Mouse (Mus musculus) kidney, embryonic 14.5 days (tissue): ENCODE measurements around the gene 2810004N23Rik. TPM values are rescaled to one million over a fixed set of nuclear protein-coding genes. Genes with fewer than 3 reads are reported as not detected.

Source experiments
- ATAC-seq: fragments of 200-750 bp; cut with Nextera tagmentation; 2 replicates; pipeline ENCODE4 v1.8.0; 2017; ENCODE audit warnings: moderate number of reproducible peaks, mild to moderate bottlenecking, moderate TSS enrichment, moderate library complexity; ENCODE audit not compliant: low FRiP score, low TSS enrichment
- H3K27ac ChIP-seq: fragments of 300-500 bp; sonication (generic); 2 replicates; pipeline ENCODE4 v1.5.1; 2014; ENCODE audit warnings: low read depth, mild to moderate bottlenecking, low read length, moderate library complexity, mixed read lengths
- H3K27me3 ChIP-seq: fragments of 300-500 bp; sonication (generic); 2 replicates; pipeline ENCODE4 v1.6.1; 2014; ENCODE audit warnings: mild to moderate bottlenecking, low read length; ENCODE audit not compliant: control insufficient read depth, insufficient read depth
- H3K36me3 ChIP-seq: fragments of 300-500 bp; sonication (generic); 2 replicates; pipeline ENCODE4 v1.6.1; 2014; ENCODE audit warnings: low read length, mixed read lengths; ENCODE audit not compliant: control insufficient read depth, insufficient read depth
- H3K4me1 ChIP-seq: fragments of 300-500 bp; sonication (generic); 2 replicates; pipeline ENCODE4 v1.6.1; 2014; ENCODE audit warnings: low read length, mixed read lengths; ENCODE audit not compliant: control insufficient read depth, insufficient read depth
- H3K4me2 ChIP-seq: fragments of 300-500 bp; sonication (generic); replicated peaks from 2 replicates; pipeline ENCODE4 v1.6.1; 2014; ENCODE audit warnings: low read depth, mild to moderate bottlenecking, low read length
- H3K4me3 ChIP-seq: fragments of 300-500 bp; sonication (generic); 2 replicates; pipeline ENCODE4 v1.5.1; 2014; ENCODE audit warnings: mild to moderate bottlenecking, low read length
- H3K9ac ChIP-seq: fragments of 300-500 bp; sonication (generic); 2 replicates; pipeline ENCODE4 v1.6.1; 2014; ENCODE audit warnings: low read depth, mild to moderate bottlenecking, low read length, moderate library complexity
- H3K9me3 ChIP-seq: fragments of 300-500 bp; sonication (generic); 2 replicates; pipeline ENCODE4 v1.6.1; 2016; ENCODE audit warnings: low read length; ENCODE audit not compliant: control insufficient read depth
- WGBS: fragments of 180-500 bp; shearing (Covaris S2); extraction: QIAGEN DNeasy Blood & Tissue Kit; methylation state at CpG from one replicate; pipeline ENCODE4 v1.1.7; 2014; 5-methylcytosine and 5-hydroxymethylcytosine counted together
- polyA plus RNA-seq: library from polyadenylated mRNA; unstranded; fragments of >200 nt; fragmentation: Nextera tagmentation; extraction: Ambion mirVana; gene quantifications from 2 replicates; pipeline ENCODE4 v1.2.1, GENCODE M21; 2014

2810004N23Rik gene
- polyA plus RNA-seq, 1 experiment from 2014 or later, result 47.5 TPM

DNA sequence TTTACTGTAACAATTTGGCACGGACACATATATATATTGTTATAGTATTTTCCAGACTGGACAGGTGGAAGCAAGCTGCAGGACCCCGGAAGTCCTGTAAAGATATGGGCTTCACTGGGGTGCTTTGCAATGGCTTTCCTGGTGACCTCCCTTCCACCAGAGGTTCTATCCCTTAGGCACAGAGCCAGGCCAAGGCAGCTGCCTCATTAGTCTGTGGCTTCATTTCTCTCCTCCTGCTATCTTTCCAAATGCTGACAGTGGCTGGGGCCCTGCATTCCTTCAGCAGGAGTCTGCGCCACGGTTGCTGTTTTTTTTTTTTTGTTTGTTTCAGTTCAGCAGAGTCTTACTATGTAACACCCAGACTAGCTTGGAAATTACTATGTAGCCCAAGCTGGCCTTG lies 71.2 kb downstream of the 2810004N23Rik start:
- Histone ChIP-seq H3K4me2 (peak overlapping the region; percentile 100), H3K27ac (no peak overlapping the region), H3K9ac (no peak overlapping the region), H3K27me3 (peaks cover 57% of the 10 kb centered on the region), H3K9me3 (no peaks in the 10 kb centered on the region), H3K36me3 (no peaks in the 10 kb centered on the region), H3K4me1 (peaks cover 20% of the 10 kb centered on the region), H3K4me3 (peak overlapping the region; percentile 60)
- WGBS, result 48% methylated on average over 4 of the region's 4 CpGs
- no peak for ATAC-seq

DNA sequence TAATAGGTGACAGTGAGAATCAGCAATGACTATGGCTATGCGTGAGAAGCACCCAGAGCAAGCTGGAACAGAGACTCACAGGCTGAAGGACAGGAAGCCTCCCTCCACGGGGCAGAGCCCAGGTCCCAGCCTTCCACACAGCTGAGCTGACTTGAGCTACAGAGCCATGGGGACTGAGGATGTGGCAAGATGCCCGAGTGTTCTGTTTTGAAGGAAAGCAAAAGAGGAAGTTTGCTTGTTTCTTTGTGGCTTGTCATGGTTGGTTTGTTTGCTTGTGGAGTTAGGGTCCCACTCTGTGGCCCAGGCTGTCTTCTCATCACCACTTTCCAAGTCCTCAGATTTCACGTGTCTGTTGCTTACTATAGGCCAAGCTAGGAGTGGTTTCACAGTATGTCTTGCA lies 72.2 kb downstream of the 2810004N23Rik start:
- Histone ChIP-seq H3K27ac (no peak overlapping the region), H3K4me2 (no peak overlapping the region), H3K36me3 (no peaks in the 10 kb centered on the region), H3K27me3 (peaks cover 47% of the 10 kb centered on the region), H3K4me3 (no peak overlapping the region), H3K9ac (no peak overlapping the region), H3K9me3 (no peaks in the 10 kb centered on the region), H3K4me1 (peaks cover 20% of the 10 kb centered on the region)
- WGBS, result 71% methylated on average over 4 of the region's 4 CpGs
- no peak for ATAC-seq

Other genes starting within 250 kb of the 2810004N23Rik start
- 28.1 and 38.8 TPM in 2 replicates for gene 2310022B05Rik, start 199.8 kb downstream of the 2810004N23Rik start, polyA plus RNA-seq
- gene Ttc13, start 141.1 kb downstream of the 2810004N23Rik start, polyA plus RNA-seq, result 36.3 and 57.1 TPM in 2 replicates
- gene Arv1, start 141.0 kb downstream of the 2810004N23Rik start, polyA plus RNA-seq, result 30.9 and 32.2 TPM in 2 replicates
- 6.2 and 6.8 TPM in 2 replicates for gene Fam89a, start 111.3 kb downstream of the 2810004N23Rik start, polyA plus RNA-seq
- 0.03 TPM in 1 of 2 replicates, not detected in the other for gene Trim67, start 70.0 kb downstream of the 2810004N23Rik start, polyA plus RNA-seq
- 79.3 and 122 TPM in 2 replicates for gene Gnpat, start 87 bp downstream of the 2810004N23Rik start, polyA plus RNA-seq
- 5.4 and 8.1 TPM in 2 replicates for gene Exoc8, start 34.6 kb upstream of the 2810004N23Rik start, polyA plus RNA-seq
- 6.6 and 9.1 TPM in 2 replicates for gene Sprtn, start 34.8 kb upstream of the 2810004N23Rik start, polyA plus RNA-seq
- 15.8 and 16.0 TPM in 2 replicates for gene Egln1, start 86.2 kb upstream of the 2810004N23Rik start, polyA plus RNA-seq
- gene Tsnax, start 149.9 kb upstream of the 2810004N23Rik start, polyA plus RNA-seq, result 86.0 and 128 TPM in 2 replicates
- 2.2 and 3.2 TPM in 2 replicates for gene Disc1, start 191.1 kb upstream of the 2810004N23Rik start, polyA plus RNA-seq